Mouse (Mus musculus) olfactory bulb, adult 2 months (tissue): Measurements from ENCODE around the gene Bbs12. TPM values are rescaled to one million over a fixed set of nuclear protein-coding genes. Genes with fewer than 3 reads are reported as not detected.

ENCODE experiments used
- H3K27ac ChIP-seq: fragments of 200-500 bp; 2 replicates; pipeline ENCODE4 v1.5.1; 2012; ENCODE audit warnings: low read depth, low read length; ENCODE audit not compliant: insufficient read depth
- H3K4me1 ChIP-seq: fragments of 200-500 bp; 2 replicates; pipeline ENCODE4 v1.6.1; 2012; ENCODE audit warnings: low read length; ENCODE audit not compliant: control insufficient read depth, insufficient read depth
- H3K4me3 ChIP-seq: fragments of 200-500 bp; 2 replicates; pipeline ENCODE4 v1.5.1; 2012; ENCODE audit warnings: mild to moderate bottlenecking, low read depth, low read length, moderate library complexity; ENCODE audit not compliant: insufficient read depth
- CTCF ChIP-seq: fragments of 200-500 bp; IDR thresholded peaks from 2 replicates; pipeline ENCODE4 v1.5.1; 2012; ENCODE audit warnings: low read depth, mild to moderate bottlenecking, low read length, moderate library complexity; ENCODE audit not compliant: insufficient read depth
- POLR2A ChIP-seq: fragments of 200-500 bp; IDR thresholded peaks from 2 replicates; pipeline ENCODE4 v1.6.1; 2012; ENCODE audit warnings: mild to moderate bottlenecking, low read depth, low read length, moderate library complexity; ENCODE audit not compliant: insufficient read depth
- whole genome bisulfite sequencing: fragments of 180-500 bp; shearing (Covaris S2); methylation state at CpG from one replicate; pipeline ENCODE4 v1.1.7; 2018; 5-methylcytosine and 5-hydroxymethylcytosine counted together
- polyA plus RNA-seq: library from polyadenylated mRNA; stranded (reverse); fragments of >200 nt; gene quantifications from 2 replicates; pipeline ENCODE4 v1.2.4, GENCODE M21; 2012; ENCODE audit warnings: low replicate concordance; ENCODE audit not compliant: missing spikeins, insufficient read depth, insufficient read length

Gene Bbs12
- polyA plus RNA-seq, result not detected in 2 replicates

GRCm38 (mm10) chr3:37312370-37312941 is at the start of gene Bbs12, which contains the start of gene Cetn4:
Gene Bbs12, plus strand, starts transcription at chr3:37312554.
Gene Cetn4, minus strand, starts transcription at chr3:37312708.
- Histone ChIP-seq H3K27ac (peak within 1 kb of the TSS; percentile 54), H3K4me3 (peak within 1 kb of the TSS; percentile 62), H3K4me1 (no peaks in the 10 kb centered on the region; the same call in 1 of the 2 replicates)
- TF ChIP-seq POLR2A (peak; percentile 71), CTCF (no peak)
- WGBS, result under 1% methylated on average over 54 of the region's 54 CpGs

- no peak for TF ChIP-seq POLR2A
- Histone ChIP-seq H3K4me3 (no peak overlapping the region), H3K27ac (no peak overlapping the region), H3K4me1 (0 out of 2 replicates have a peak, but pooled peaks cover 3% of the 10 kb centered on the region)
- whole genome bisulfite sequencing, result 68% methylated on average over 11 of the region's 11 CpGs
Observed at GRCm38 (mm10) chr3:37268338-37268737, 44.0 kb upstream of the Bbs12 start.

DNA sequence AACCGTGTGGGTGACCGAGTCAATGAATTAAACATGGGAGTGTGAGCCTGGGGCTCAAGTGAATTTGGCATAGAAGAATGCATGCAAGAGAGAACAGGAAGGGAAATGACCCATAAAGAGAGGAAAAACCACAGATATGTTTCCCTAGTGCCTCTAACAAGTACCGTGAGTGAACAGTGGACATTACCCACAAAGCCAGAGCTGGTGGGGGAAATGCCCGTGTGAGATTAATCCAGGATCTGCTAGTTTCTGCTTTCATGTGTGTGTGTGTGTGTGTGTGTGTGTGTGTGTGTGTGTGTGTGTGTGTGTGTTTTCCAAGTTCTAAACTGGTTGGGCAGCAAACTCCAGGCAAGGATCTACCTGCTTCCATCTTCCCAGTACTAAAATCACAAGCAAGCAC is 42.4 kb upstream of the Bbs12 start:
- Histone ChIP-seq H3K4me3 (no peak overlapping the region), H3K4me1 (0 out of 2 replicates have a peak, but pooled peaks cover 3% of the 10 kb centered on the region), H3K27ac (no peak overlapping the region)
- TF ChIP-seq CTCF, result no peak
- no peak for TF ChIP-seq POLR2A
- WGBS, result 89% methylated on average over 4 of the region's 4 CpGs

DNA sequence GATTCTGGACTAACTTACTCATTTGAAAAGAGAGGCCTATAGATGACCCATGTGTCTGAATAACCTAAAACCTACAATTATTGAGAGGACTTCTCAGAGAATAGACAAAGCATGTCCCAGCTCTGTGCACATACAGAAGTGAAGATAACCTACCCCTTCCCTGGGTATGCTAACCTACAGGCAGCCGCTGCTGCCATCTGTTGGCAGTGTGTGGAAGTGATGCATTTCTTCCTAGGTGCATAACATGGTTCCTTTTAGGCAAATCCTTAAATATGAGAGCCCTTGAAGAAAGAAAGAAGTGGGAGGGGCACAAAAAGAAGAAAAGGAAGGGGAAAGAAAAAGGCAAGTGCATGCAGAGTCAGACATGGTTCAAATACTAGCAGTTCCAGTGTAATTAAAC is 41.1 kb upstream of the Bbs12 start:
- 0 out of 2 replicates have a peak, but pooled peaks cover 3% of the 10 kb centered on the region for H3K4me1 ChIP-seq
- 11% methylated on average over 1 of the region's 1 CpGs for WGBS
- H3K4me3 ChIP-seq, result no peak overlapping the region
- TF ChIP-seq POLR2A (no peak), CTCF (no peak)
- no peak overlapping the region for H3K27ac ChIP-seq

DNA sequence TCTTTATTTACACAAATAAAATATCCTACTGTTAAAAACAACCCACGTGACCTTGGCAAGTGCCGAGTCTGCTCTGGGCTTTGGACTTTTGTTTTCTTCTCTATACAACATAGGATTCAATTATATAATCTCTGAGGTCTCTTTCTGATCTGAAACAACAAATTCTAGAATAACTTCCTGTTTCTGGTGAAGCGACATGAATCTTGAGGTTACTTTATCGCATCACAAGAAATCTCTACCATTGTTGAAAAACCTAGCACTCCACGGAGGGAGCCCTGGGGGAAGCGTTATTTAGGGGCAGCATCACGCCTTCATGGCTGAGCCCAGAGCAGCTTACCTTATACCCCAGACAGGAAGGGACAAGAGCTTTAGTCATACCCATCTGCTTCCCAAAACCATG is 39.3 kb upstream of the Bbs12 start:
- H3K27ac ChIP-seq, result no peak overlapping the region
- no peak overlapping the region for H3K4me3 ChIP-seq
- 81% methylated on average over 7 of the region's 7 CpGs for WGBS
- H3K4me1 ChIP-seq, result 0 out of 2 replicates have a peak, but pooled peaks cover 3% of the 10 kb centered on the region
- TF ChIP-seq POLR2A (no peak), CTCF (no peak)

- no peak for TF ChIP-seq CTCF
- TF ChIP-seq POLR2A, result no peak
- Histone ChIP-seq H3K4me1 (no peaks in the 10 kb centered on the region), H3K4me3 (no peak overlapping the region), H3K27ac (no peak overlapping the region)
- 78% methylated on average over 6 of the region's 6 CpGs for WGBS
Observed at GRCm38 (mm10) chr3:37274661-37275060, 37.7 kb upstream of the Bbs12 start.

GRCm38 (mm10) chr3:37280221-37280620 is 32.1 kb upstream of the Bbs12 start:
- TF ChIP-seq CTCF, result no peak
- TF ChIP-seq POLR2A, result no peak
- Histone ChIP-seq H3K4me1 (peaks cover 5% of the 10 kb centered on the region; the same call in 1 of the 2 replicates), H3K27ac (no peak overlapping the region), H3K4me3 (no peak overlapping the region)
- 97% methylated on average over 1 of the region's 1 CpGs for WGBS

- Histone ChIP-seq H3K27ac (no peak overlapping the region), H3K4me3 (no peak overlapping the region), H3K4me1 (peaks cover 5% of the 10 kb centered on the region; the same call in 1 of the 2 replicates)
- WGBS, result 79% methylated on average over 8 of the region's 8 CpGs
- TF ChIP-seq POLR2A, result no peak
- no peak for TF ChIP-seq CTCF
Observed at GRCm38 (mm10) chr3:37280871-37281270, 31.5 kb upstream of the Bbs12 start.

- Histone ChIP-seq H3K4me3 (no peak overlapping the region), H3K27ac (no peak overlapping the region), H3K4me1 (peaks cover 5% of the 10 kb centered on the region; the same call in 1 of the 2 replicates)
- TF ChIP-seq POLR2A, result no peak
- no peak for TF ChIP-seq CTCF
- 41% methylated on average over 11 of the region's 11 CpGs for WGBS
Observed at GRCm38 (mm10) chr3:37282299-37282922, 29.9 kb upstream of the Bbs12 start.
